Mouse (Mus musculus) myocyte (in vitro differentiated cells): ENCODE measurements around the gene Cdk17. TPM values are rescaled to one million over a fixed set of nuclear protein-coding genes. Genes with fewer than 3 reads are reported as not detected.

ENCODE experiments used
- H3K27me3 ChIP-seq: one replicate; pipeline ENCODE4 v1.6.1; 2011; ENCODE audit not compliant: control insufficient read depth, insufficient read depth, insufficient read length
- H3K36me3 ChIP-seq: one replicate; pipeline ENCODE4 v1.6.1; 2011; ENCODE audit not compliant: control insufficient read depth, insufficient read depth
- H3K4me2 ChIP-seq: one replicate; pipeline ENCODE4 v1.6.1; 2011; ENCODE audit warnings: low read depth, control low read depth
- H3K4me3 ChIP-seq: one replicate; pipeline ENCODE4 v1.5.1; 2011; ENCODE audit warnings: mild to moderate bottlenecking, control low read depth, moderate library complexity
- H3K79me2 ChIP-seq: one replicate; pipeline ENCODE4 v1.6.1; 2011; ENCODE audit not compliant: control insufficient read depth, insufficient read depth
- H3ac ChIP-seq: one replicate; pipeline ENCODE4 v1.6.1; 2011; ENCODE audit not compliant: control insufficient read depth, insufficient read length
- CEBPB ChIP-seq: IDR thresholded peaks from 2 replicates; pipeline ENCODE4 v1.6.1; 2011; ENCODE audit warnings: mild to moderate bottlenecking, moderate library complexity; ENCODE audit not compliant: poor library complexity, insufficient read depth, severe bottlenecking
- E2F4 ChIP-seq: IDR thresholded peaks from one replicate; pipeline ENCODE4 v1.6.1; 2011; ENCODE audit warnings: mild to moderate bottlenecking, control low read depth, moderate library complexity; ENCODE audit not compliant: insufficient read depth
- MAX ChIP-seq: IDR thresholded peaks from one replicate; pipeline ENCODE4 v1.6.1; 2011; ENCODE audit warnings: low read depth, mild to moderate bottlenecking, control low read depth
- MYOD1 ChIP-seq, 3 experiments: IDR thresholded peaks; one replicate each; pipeline ENCODE4 v1.6.1; 2011; ENCODE audit warnings: control low read depth in 2 of 3, low read depth in 2 of 3, mild to moderate bottlenecking in 2 of 3, moderate library complexity in 1 of 3; ENCODE audit not compliant: insufficient read length in 2 of 3, control insufficient read depth in 1 of 3
- MYOG ChIP-seq, 3 experiments: IDR thresholded peaks; one replicate each; pipeline ENCODE4 v1.6.1; 2011; ENCODE audit warnings: control low read depth in 2 of 3, low read depth in 2 of 3, mild to moderate bottlenecking in 2 of 3; ENCODE audit not compliant: insufficient read length in 2 of 3, control insufficient read depth in 1 of 3, insufficient read depth in 1 of 3
- POLR2A ChIP-seq: IDR thresholded peaks from one replicate; pipeline ENCODE4 v1.6.1; 2011; ENCODE audit warnings: low read depth, mild to moderate bottlenecking, control low read depth, moderate library complexity; ENCODE audit not compliant: insufficient read length
- POLR2AphosphoS2 ChIP-seq: IDR thresholded peaks from one replicate; pipeline ENCODE4 v1.6.1; 2011; ENCODE audit warnings: low read depth, control low read depth; ENCODE audit not compliant: insufficient read length
- REST ChIP-seq: IDR thresholded peaks from one replicate; pipeline ENCODE4 v1.6.1; 2011; ENCODE audit warnings: mild to moderate bottlenecking, control low read depth, moderate library complexity; ENCODE audit not compliant: insufficient read depth, insufficient read length
- SRF ChIP-seq: IDR thresholded peaks from one replicate; pipeline ENCODE4 v1.6.1; 2011; ENCODE audit warnings: low read depth; ENCODE audit not compliant: control insufficient read depth, insufficient read length
- TCF12 ChIP-seq: IDR thresholded peaks from one replicate; pipeline ENCODE4 v1.6.1; 2011; ENCODE audit warnings: mild to moderate bottlenecking, control low read depth; ENCODE audit not compliant: poor library complexity, insufficient read depth, severe bottlenecking
- TCF3 ChIP-seq: IDR thresholded peaks from one replicate; pipeline ENCODE4 v1.6.1; 2011; ENCODE audit warnings: low read depth, control low read depth; ENCODE audit not compliant: insufficient read length
- USF1 ChIP-seq: IDR thresholded peaks from one replicate; pipeline ENCODE4 v1.6.1; 2011; ENCODE audit warnings: low read depth, mild to moderate bottlenecking, control low read depth, moderate library complexity
- polyA plus RNA-seq: library from polyadenylated mRNA; unstranded; fragments of >200 nt; fragmentation: generic; extraction: Trizol; gene quantifications from one replicate; pipeline ENCODE4 v1.2.1, GENCODE M21; 2012; ENCODE audit warnings: missing spikeins

Gene Cdk17
- polyA plus RNA-seq, 1 experiment = 11.8 TPM

DNA sequence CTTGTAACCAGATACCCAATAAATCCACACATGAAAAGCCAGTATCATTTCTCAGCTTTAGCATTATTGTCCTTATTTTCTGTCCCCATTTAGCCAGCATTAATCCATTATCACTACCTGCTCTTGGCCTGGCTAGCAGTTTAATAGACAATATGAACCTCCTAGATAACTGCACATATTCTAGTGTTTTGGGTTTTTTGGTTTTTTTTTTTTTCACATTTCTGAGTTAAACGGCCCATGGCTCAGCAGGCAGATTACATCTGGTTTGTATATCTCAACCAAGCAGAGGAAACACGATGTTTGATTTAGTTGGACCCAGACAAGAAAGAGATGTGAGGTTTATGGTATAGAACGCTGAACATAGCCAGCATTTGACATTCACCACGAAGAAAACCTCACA lies 109.1 kb downstream of the Cdk17 start:
- H3K27me3 ChIP-seq = no peaks in the 10 kb centered on the region
- H3K36me3 ChIP-seq = peaks cover 5% of the 10 kb centered on the region
- TF ChIP-seq MYOD1 (IDR thresholded peaks at IDR 0.05; ENCODE audit: control insufficient read depth in 1 of 3, insufficient read length in 2 of 3, low read depth in 2 of 3) = no peak
- no peak for TF ChIP-seq USF1
- TF ChIP-seq TCF3 = no peak
- TF ChIP-seq SRF = no peak
- no peak for TF ChIP-seq POLR2AphosphoS2
- TF ChIP-seq POLR2A = no peak
- no peak for TF ChIP-seq REST
- no peak for TF ChIP-seq CEBPB
- no peak for TF ChIP-seq TCF12
- no peak for TF ChIP-seq MAX
- no peak for TF ChIP-seq E2F4
- TF ChIP-seq MYOG (IDR thresholded peaks at IDR 0.05; ENCODE audit: control insufficient read depth in 1 of 3, insufficient read depth in 1 of 3, insufficient read length in 2 of 3, low read depth in 2 of 3) = no peak

GRCm38 (mm10) chr10:93270889-93271460 lies 110.3 kb downstream of the Cdk17 start:
- Histone ChIP-seq H3K36me3 (peaks cover 2% of the 10 kb centered on the region), H3K4me2 (peak overlapping the region; percentile 76), H3ac (no peak overlapping the region), H3K27me3 (no peaks in the 10 kb centered on the region), H3K4me3 (no peak overlapping the region), H3K79me2 (peaks cover 28% of the 10 kb centered on the region)
- TF ChIP-seq USF1 (peak; percentile 83), MYOG (IDR thresholded peaks at IDR 0.05; ENCODE audit: control insufficient read depth in 1 of 3, insufficient read depth in 1 of 3, insufficient read length in 2 of 3, low read depth in 2 of 3) (no peak), E2F4 (no peak)

More for the DNA sequence above, 109.1 kb downstream of the Cdk17 start:
- no peak overlapping the region for H3K4me2 ChIP-seq
- H3K4me3 ChIP-seq = no peak overlapping the region
- peaks cover 28% of the 10 kb centered on the region for H3K79me2 ChIP-seq
- no peak overlapping the region for H3ac ChIP-seq

DNA sequence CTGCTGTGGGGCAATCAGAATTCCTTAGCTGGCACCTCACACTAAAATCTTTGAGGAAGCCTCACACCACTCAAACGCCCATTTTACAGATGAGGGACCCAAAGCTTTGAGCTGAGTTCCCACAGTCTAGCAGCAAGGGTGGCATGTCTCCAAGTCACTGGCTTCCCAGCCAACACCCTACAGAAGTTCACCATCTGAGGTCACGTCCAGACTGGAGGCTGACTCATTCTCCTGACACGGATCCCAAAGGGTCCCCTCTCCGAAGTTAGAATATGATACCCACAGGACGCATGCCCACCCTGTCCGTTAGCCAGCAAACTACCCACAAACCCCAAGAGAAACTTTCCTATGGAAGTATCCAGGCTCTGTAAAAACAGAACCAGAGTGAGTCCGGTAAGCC lies 111.2 kb downstream of the Cdk17 start:
- no peaks in the 10 kb centered on the region for H3K36me3 ChIP-seq
- H3K27me3 ChIP-seq = no peaks in the 10 kb centered on the region
- H3K4me2 ChIP-seq = peak overlapping the region; percentile 76
- no peak overlapping the region for H3K4me3 ChIP-seq
- no peak overlapping the region for H3ac ChIP-seq
- peaks cover 26% of the 10 kb centered on the region for H3K79me2 ChIP-seq
- TF ChIP-seq POLR2A (no peak), USF1 (no peak), MAX (no peak), CEBPB (peak; percentile 29; the same call in 1 of the 2 replicates), MYOD1 (IDR thresholded peaks at IDR 0.05; ENCODE audit: control insufficient read depth in 1 of 3, insufficient read length in 2 of 3, low read depth in 2 of 3) (peak in 1 of 3 experiments; percentile 42), POLR2AphosphoS2 (no peak), SRF (peak; percentile 26), TCF3 (no peak), REST (no peak), TCF12 (no peak), MYOG (IDR thresholded peaks at IDR 0.05; ENCODE audit: control insufficient read depth in 1 of 3, insufficient read depth in 1 of 3, insufficient read length in 2 of 3, low read depth in 2 of 3) (peak in 1 of 3 experiments; percentile 33), E2F4 (no peak)

DNA sequence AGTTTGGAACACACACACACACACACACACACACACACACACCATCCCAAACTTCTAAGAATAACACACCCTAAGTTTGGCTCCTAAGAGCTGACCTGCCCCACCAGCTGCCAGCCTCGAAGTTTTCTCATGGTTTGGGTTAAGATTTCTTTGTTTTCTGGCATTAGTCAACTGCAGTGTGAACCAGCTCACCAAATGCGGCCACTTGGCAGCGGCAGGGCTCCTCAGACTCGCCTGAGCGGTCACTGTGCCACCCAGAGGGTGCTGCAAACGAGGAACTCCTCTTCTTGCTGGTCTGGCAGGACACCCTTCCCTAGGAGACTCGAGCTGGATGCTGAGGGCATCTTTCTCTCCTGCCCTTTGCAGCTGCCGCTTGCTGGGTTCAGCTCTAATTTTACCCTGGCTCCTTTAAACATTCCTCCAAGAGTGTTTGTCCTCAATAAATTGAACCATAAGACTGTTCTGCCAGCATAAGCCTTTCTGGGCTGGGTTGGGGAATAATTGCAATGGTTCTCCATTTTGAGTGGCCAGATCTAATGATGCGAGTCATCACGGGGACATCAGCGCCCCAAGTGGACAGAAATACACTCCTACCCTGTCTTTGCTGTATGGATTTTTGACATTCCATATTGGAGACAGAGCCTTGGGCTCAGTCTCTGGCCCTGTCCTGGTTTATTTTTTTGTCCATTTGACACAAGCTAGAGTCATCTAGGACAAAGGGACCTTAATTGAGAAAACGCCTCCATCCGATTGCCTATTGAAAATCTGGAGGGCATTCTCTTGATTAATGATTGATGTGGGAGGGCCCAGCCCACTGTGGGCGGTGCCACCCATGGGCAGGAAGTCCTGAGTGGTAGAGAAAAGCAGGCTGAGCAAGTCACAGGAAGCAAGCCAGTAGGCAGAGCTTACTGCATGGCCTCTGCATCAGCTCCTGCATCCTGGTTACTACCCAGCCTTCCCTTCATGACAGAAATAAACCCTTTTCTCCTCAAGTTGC lies 112.6 kb downstream of the Cdk17 start:
- Histone ChIP-seq H3K36me3 (no peaks in the 10 kb centered on the region), H3K4me2 (peak overlapping the region; percentile 76), H3ac (no peak overlapping the region), H3K4me3 (no peak overlapping the region), H3K79me2 (peaks cover 26% of the 10 kb centered on the region), H3K27me3 (no peaks in the 10 kb centered on the region)
- TF ChIP-seq CEBPB (no peak), POLR2A (peak; percentile 50), SRF (no peak), POLR2AphosphoS2 (peak; percentile 42), REST (no peak), USF1 (no peak), TCF3 (no peak), MAX (no peak), E2F4 (no peak), TCF12 (no peak), MYOG (IDR thresholded peaks at IDR 0.05; ENCODE audit: control insufficient read depth in 1 of 3, insufficient read depth in 1 of 3, insufficient read length in 2 of 3, low read depth in 2 of 3) (peak in 2 of 3 experiments; percentile 29 to 55), MYOD1 (IDR thresholded peaks at IDR 0.05; ENCODE audit: control insufficient read depth in 1 of 3, insufficient read length in 2 of 3, low read depth in 2 of 3) (peak in 2 of 3 experiments; percentile 11 to 30)
